Mouse (Mus musculus) heart, embryonic 16.5 days (tissue): Measurements from ENCODE around the gene Lama1. TPM values are rescaled to one million over a fixed set of nuclear protein-coding genes. Genes with fewer than 3 reads are reported as not detected.
"Not testable (repeated sequence)": the region's sequence is repeated elsewhere in the genome, so short reads cannot be mapped to it uniquely, and the experiment has no call there.

Experiments used
- ATAC-seq: fragments of 200-750 bp; cut with Nextera tagmentation; replicated peaks from 2 replicates; pipeline ENCODE4 v1.8.0; 2017; ENCODE audit warnings: moderate number of reproducible peaks; ENCODE audit not compliant: insufficient read depth, low FRiP score; ENCODE audit errors: extremely low read depth
- H3K27ac ChIP-seq: fragments of 300-500 bp; sonication (generic); 2 replicates; pipeline ENCODE4 v1.5.1; 2014; ENCODE audit warnings: mild to moderate bottlenecking, low read length, control low read depth, moderate library complexity
- H3K27me3 ChIP-seq: fragments of 300-500 bp; sonication (generic); 2 replicates; pipeline ENCODE4 v1.6.1; 2014; ENCODE audit warnings: low read length, mixed read lengths; ENCODE audit not compliant: control insufficient read depth, insufficient read depth
- H3K36me3 ChIP-seq: fragments of 300-500 bp; sonication (generic); 2 replicates; pipeline ENCODE4 v1.6.1; 2014; ENCODE audit not compliant: control insufficient read depth, insufficient read depth
- H3K4me1 ChIP-seq: fragments of 300-500 bp; sonication (generic); 2 replicates; pipeline ENCODE4 v1.6.1; 2014; ENCODE audit warnings: low read length, mixed read lengths; ENCODE audit not compliant: control insufficient read depth, insufficient read depth
- H3K4me2 ChIP-seq: fragments of 300-500 bp; sonication (generic); 2 replicates; pipeline ENCODE4 v1.6.1; 2014; ENCODE audit warnings: low read depth, mild to moderate bottlenecking, control low read depth, low read length
- H3K4me3 ChIP-seq: fragments of 300-500 bp; sonication (generic); 2 replicates; pipeline ENCODE4 v1.5.1; 2014; ENCODE audit warnings: mild to moderate bottlenecking, control low read depth, low read length
- H3K9ac ChIP-seq: fragments of 300-500 bp; sonication (generic); 2 replicates; pipeline ENCODE4 v1.6.1; 2014; ENCODE audit warnings: low read length, control low read depth
- H3K9me3 ChIP-seq: fragments of 300-500 bp; sonication (generic); replicated peaks from 2 replicates; pipeline ENCODE4 v1.6.1; 2016; ENCODE audit warnings: low read length; ENCODE audit not compliant: control insufficient read depth
- WGBS: fragments of 180-500 bp; shearing (Covaris S2); extraction: QIAGEN DNeasy Blood & Tissue Kit; methylation state at CpG from one replicate; pipeline ENCODE4 v1.1.7; 2014; 5-methylcytosine and 5-hydroxymethylcytosine counted together
- polyA plus RNA-seq: library from polyadenylated mRNA; unstranded; fragments of >200 nt; fragmentation: Nextera tagmentation; extraction: Ambion mirVana; gene quantifications from 2 replicates; pipeline ENCODE4 v1.2.1, GENCODE M21; 2015

The Lama1 gene
- polyA plus RNA-seq, 1 experiment from 2014 or later = 0.54 TPM

DNA sequence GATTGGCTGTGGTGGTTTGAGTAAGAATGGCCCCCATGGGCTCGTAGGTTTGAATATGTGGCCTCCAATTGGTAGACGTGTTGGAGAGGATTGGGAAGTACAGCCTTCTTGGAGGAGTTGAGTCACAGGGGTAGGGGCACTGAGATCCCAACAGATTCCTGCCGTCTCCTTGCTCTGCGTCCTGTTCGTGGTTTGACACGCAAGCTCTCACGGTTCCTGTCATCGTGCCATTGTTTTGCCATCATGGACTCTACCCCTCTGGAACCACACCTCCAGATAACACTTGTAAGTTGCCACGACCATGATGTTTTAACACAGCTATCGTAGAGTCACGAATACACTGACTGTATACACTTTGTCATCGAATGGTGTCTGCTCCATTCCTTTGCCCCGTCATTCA is 141.9 kb downstream of the Lama1 start:
- peaks cover 3% of the 10 kb centered on the region; the same call in 1 of the 2 replicates for H3K36me3 ChIP-seq
- H3K27me3 ChIP-seq = no peaks in the 10 kb centered on the region
- peaks cover 4% of the 10 kb centered on the region; the same call in 1 of the 2 replicates for H3K9me3 ChIP-seq
- no peak overlapping the region for H3K4me3 ChIP-seq
- H3K4me1 ChIP-seq = no peaks in the 10 kb centered on the region
- ATAC-seq = no peak
- 80% methylated on average over 13 of the region's 13 CpGs for WGBS
- H3K4me2 ChIP-seq = no peak overlapping the region
- no peak overlapping the region for H3K27ac ChIP-seq
- H3K9ac ChIP-seq = no peak overlapping the region

DNA sequence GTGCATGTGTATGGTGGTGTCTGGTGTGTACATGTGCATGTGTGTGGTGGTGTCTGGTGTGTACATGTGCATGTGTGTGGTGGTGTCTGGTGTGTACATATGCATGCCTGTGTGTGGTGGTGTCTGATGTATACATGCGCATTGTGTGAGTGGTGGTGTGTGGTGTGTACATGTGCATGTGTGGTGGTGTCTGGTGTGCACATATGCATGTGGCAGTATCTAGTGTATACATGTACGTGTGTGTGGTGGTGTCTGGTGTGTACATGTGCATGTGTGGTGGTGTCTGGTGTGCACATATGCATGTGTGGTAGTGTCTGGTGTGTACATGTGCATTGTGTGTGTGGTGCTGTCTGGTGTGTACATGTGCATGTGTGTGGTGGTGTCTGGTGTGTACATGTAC is 144.4 kb downstream of the Lama1 start:
- ATAC-seq, H3K4me1 ChIP-seq, H3K4me2 ChIP-seq, H3K27ac ChIP-seq, H3K36me3 ChIP-seq, H3K9ac ChIP-seq, H3K4me3 ChIP-seq, H3K27me3 ChIP-seq, H3K9me3 ChIP-seq: not testable (repeated sequence)
- 89% methylated on average over 2 of the region's 2 CpGs for WGBS

DNA sequence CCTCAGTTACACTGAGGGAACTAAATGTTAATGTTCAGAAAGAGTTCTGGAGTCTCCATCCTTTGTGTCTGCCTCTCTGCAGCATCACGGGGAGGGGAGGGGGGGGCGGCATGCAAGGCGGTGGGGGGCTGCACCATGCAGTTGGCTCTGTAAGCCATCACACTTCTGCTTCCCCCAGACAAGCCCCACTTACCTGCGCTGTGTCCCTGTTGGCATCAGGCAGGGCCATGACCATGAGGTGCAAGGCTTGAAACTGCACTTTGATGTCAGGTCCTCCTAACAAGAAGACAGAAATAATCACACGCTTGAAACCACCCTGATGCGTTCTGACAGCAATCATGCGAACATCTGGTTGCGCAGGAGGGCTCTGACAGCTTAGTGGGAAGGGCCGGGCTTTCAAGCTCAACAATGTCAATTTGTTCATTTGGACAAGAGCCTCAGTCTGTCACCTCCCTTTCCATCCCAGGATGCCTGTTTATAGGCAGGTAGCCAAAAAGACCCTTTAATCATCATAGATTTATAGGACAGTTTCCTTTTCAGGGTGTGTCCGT is 164.1 kb downstream of the Lama1 start:
- H3K9me3 ChIP-seq = no peaks in the 10 kb centered on the region
- H3K27ac ChIP-seq = no peak overlapping the region
- no peak overlapping the region for H3K4me2 ChIP-seq
- 0 out of 2 replicates have a peak, but pooled peaks cover 4% of the 10 kb centered on the region for H3K36me3 ChIP-seq
- ATAC-seq = no peak
- 87% methylated on average over 10 of the region's 10 CpGs for WGBS
- no peak overlapping the region for H3K4me3 ChIP-seq
- H3K27me3 ChIP-seq = peaks cover 28% of the 10 kb centered on the region
- 0 out of 2 replicates have a peak, but pooled peaks cover 2% of the 10 kb centered on the region for H3K4me1 ChIP-seq
- H3K9ac ChIP-seq = no peak overlapping the region

DNA sequence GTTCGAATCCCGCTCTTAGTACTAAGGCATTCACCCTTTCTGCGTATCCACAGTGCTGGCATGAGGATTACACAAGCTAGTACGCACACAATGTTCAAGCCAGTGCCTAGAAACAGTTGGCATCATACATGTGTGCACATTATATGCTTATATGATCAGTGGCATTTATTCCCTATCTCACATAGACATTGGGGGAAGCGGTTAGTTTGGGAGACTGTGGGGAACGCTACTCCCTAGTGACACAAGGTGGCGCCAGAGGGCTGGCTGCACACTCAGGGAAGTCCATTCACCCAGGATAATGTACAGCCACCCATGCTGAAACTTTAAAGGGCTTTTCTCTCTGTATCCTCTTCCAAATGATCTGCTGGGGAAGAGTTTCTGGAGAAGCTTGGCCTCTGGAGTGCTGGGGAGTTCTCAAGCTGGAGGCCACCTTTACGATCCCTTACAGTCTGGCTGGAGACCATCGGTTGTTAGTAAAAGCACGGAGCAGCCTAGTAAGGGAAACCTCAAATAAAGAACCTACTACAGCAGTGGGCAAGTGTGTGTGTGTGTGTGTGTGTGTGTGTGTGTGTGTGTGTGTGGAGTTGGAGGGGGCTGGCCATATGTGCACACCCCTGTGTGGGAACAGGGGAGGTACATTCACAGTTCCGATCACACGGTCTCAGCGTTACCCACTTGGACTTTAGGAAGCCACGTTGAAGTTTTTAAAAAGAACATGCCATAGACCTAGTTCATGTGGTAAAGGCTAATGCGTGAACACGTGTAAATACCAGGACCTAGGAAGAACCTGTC is 164.9 kb downstream of the Lama1 start:
- H3K27ac ChIP-seq = no peak overlapping the region
- H3K4me2 ChIP-seq = no peak overlapping the region
- H3K4me3 ChIP-seq = no peak overlapping the region
- no peak overlapping the region for H3K9ac ChIP-seq
- 0 out of 2 replicates have a peak, but pooled peaks cover 2% of the 10 kb centered on the region for H3K4me1 ChIP-seq
- no peaks in the 10 kb centered on the region for H3K9me3 ChIP-seq
- 0 out of 2 replicates have a peak, but pooled peaks cover 4% of the 10 kb centered on the region for H3K36me3 ChIP-seq
- ATAC-seq = no peak; the same call in 1 of the 2 replicates
- WGBS = 80% methylated on average over 16 of the region's 16 CpGs
- peaks cover 32% of the 10 kb centered on the region for H3K27me3 ChIP-seq

DNA sequence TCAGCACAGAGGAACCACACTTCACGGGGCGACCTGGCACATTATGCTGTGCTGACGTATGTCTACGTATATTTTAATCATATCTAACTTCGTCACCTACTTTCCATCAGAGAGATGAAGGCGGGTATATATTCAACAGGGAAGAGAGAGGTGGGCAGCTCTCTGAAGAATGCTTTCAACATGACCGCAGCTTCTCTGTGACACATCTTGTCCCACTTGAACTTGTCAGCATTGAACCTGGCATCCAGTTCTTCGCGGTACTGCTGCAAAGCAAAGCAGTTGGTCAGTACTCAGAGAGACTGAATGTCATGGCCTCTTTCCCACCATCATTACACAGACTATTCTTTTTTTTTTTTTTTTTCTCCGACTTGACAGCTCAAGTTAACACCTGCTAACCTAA is 167.3 kb downstream of the Lama1 start:
- Histone ChIP-seq H3K4me2 (no peak overlapping the region), H3K9me3 (peaks cover 7% of the 10 kb centered on the region; the same call in 1 of the 2 replicates), H3K36me3 (peaks cover 6% of the 10 kb centered on the region), H3K27me3 (peaks cover 41% of the 10 kb centered on the region), H3K4me1 (0 out of 2 replicates have a peak, but pooled peaks cover 2% of the 10 kb centered on the region), H3K27ac (no peak overlapping the region), H3K9ac (no peak overlapping the region), H3K4me3 (no peak overlapping the region)
- peak; percentile 63 for ATAC-seq
- WGBS = 49% methylated on average over 10 of the region's 10 CpGs

DNA sequence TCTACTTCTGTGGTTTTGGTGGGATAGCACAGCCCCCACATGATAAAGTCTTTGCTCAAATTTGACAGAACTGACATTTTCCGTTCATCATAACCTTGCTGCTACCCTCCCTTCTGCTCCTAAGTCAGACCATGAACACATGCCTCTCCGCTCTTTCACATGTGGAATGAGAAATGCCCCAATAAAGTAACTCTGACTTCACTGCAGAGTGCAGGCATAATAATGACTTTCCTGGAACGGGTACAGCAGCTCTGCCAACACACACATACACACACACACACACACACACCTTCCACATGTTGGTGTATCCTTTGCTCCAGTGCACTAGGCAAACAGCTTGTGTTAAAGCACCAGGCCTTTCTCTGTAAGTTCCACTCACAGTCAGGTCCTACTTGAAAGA is 167.9 kb downstream of the Lama1 start:
- ATAC-seq = no peak
- Histone ChIP-seq H3K9ac (no peak overlapping the region), H3K4me1 (0 out of 2 replicates have a peak, but pooled peaks cover 2% of the 10 kb centered on the region), H3K36me3 (peaks cover 6% of the 10 kb centered on the region), H3K9me3 (peaks cover 7% of the 10 kb centered on the region; the same call in 1 of the 2 replicates), H3K27ac (no peak overlapping the region), H3K27me3 (peaks cover 45% of the 10 kb centered on the region), H3K4me3 (no peak overlapping the region), H3K4me2 (no peak overlapping the region)
- WGBS = 61% methylated on average over 3 of the region's 3 CpGs

DNA sequence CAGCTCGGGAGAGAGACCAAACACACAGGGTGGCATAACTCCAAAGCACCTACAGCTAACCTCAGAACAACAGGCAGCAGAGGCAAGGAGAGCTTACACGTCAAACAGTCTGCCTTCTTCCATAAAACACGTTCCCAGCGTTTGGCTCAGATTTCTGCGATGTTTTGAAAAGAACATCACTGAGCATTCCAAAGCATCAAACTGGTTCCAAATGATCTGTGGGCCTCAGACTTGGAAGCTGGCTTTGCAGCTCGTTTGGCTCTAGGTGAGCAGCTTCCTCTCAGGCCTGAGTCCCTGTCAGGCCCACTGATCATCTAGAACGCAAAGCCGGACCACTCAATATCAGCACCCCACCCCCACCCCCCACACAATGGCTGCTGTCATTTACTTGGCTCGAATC is 169.0 kb downstream of the Lama1 start:
- Histone ChIP-seq H3K9ac (no peak overlapping the region), H3K4me2 (no peak overlapping the region), H3K36me3 (peaks cover 6% of the 10 kb centered on the region), H3K4me3 (no peak overlapping the region), H3K9me3 (peaks cover 7% of the 10 kb centered on the region; the same call in 1 of the 2 replicates), H3K4me1 (0 out of 2 replicates have a peak, but pooled peaks cover 2% of the 10 kb centered on the region), H3K27me3 (peaks cover 39% of the 10 kb centered on the region), H3K27ac (peak overlapping the region; percentile 12; the same call in 1 of the 2 replicates)
- ATAC-seq = no peak
- 72% methylated on average over 9 of the region's 9 CpGs for WGBS

DNA sequence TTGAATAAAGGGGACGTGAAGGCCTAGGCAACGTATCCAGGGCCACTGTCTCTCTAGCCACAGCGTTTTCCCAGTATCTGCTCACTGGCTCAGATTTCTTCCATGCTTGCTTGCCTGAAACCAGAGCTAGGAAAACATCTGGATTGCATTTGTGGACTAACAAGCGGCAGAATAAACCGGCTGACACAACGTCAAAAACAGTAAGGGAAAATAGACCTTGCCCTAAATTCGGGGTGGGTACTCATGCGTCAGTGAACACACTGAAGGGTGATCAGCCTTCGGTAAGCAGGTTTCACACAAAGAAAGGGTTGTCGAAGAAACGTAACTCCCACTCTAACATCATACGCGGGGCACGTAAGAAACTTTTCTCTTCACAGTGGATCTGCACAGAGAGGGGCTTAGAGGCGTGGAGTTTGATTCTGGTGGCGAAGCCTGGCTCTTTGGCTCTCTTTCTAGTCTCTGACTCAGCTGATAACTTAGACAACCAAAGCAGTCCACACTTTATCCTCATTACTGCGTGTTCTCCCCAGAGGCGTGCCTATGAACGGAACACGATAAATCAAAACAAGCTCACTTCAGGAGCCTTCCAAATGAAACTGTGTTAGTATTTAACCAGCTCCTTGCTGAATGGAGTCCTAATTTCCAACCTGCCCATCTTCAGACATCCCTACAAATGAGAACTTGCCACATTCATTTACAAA is 169.6 kb downstream of the Lama1 start:
- WGBS = 69% methylated on average over 20 of the region's 20 CpGs
- H3K27me3 ChIP-seq = peaks cover 33% of the 10 kb centered on the region
- no peak overlapping the region for H3K4me3 ChIP-seq
- no peak overlapping the region for H3K4me2 ChIP-seq
- H3K9me3 ChIP-seq = peaks cover 7% of the 10 kb centered on the region; the same call in 1 of the 2 replicates
- H3K36me3 ChIP-seq = peaks cover 12% of the 10 kb centered on the region
- no peak overlapping the region for H3K9ac ChIP-seq
- peak; percentile 29; the same call in 1 of the 2 replicates for ATAC-seq
- 0 out of 2 replicates have a peak, but pooled peaks cover 2% of the 10 kb centered on the region for H3K4me1 ChIP-seq
- H3K27ac ChIP-seq = peak overlapping the region; percentile 12; the same call in 1 of the 2 replicates
